Mouse (Mus musculus) mesoderm, embryonic 11.5 days (tissue): ENCODE measurements around the gene Inpp4b.

Source experiments
- DNase-seq: peaks from one replicate; pipeline ENCODE4 v3.0.0-alpha.2; 2012; ENCODE audit warnings: low read depth, low spot score

The Inpp4b gene

GRCm38 (mm10) chr8:81342236-81342998 is at the start of gene Inpp4b:
Gene Inpp4b (plus strand): TSS chr8:81342556.
- peak; percentile 54 for DNase-seq

- DNase-seq: no peak
These were observed 7.1 kb upstream of the Inpp4b start for GRCm38 (mm10) chr8:81335250-81335649.

- no peak for DNase-seq
These were observed 1.2 kb upstream of the Inpp4b start for GRCm38 (mm10) chr8:81341191-81341590.

- peak; percentile 60 for DNase-seq
These were observed 643 bp upstream of the Inpp4b start for GRCm38 (mm10) chr8:81341591-81342235.

- no peak for DNase-seq
These were observed 595 bp downstream of the Inpp4b start for GRCm38 (mm10) chr8:81342999-81343302.

GRCm38 (mm10) chr8:81345170-81345697 is 2.9 kb downstream of the Inpp4b start:
- DNase-seq: no peak

- peak; percentile 55 for DNase-seq
These were observed 7.1 kb downstream of the Inpp4b start for GRCm38 (mm10) chr8:81349452-81349851.

- no peak for DNase-seq
These were observed 11.1 kb downstream of the Inpp4b start for GRCm38 (mm10) chr8:81353460-81353859.

GRCm38 (mm10) chr8:81358108-81358507 is 15.8 kb downstream of the Inpp4b start:
- DNase-seq: no peak

GRCm38 (mm10) chr8:81360518-81360917 is 18.2 kb downstream of the Inpp4b start:
- DNase-seq: no peak

GRCm38 (mm10) chr8:81361162-81361561 is 18.8 kb downstream of the Inpp4b start:
- DNase-seq: no peak

- no peak for DNase-seq
These were observed 28.3 kb downstream of the Inpp4b start for GRCm38 (mm10) chr8:81370607-81371006.

- DNase-seq: no peak
These were observed 29.5 kb downstream of the Inpp4b start for GRCm38 (mm10) chr8:81371844-81372243.

GRCm38 (mm10) chr8:81374877-81375475 is 32.6 kb downstream of the Inpp4b start:
- DNase-seq: no peak

- no peak for DNase-seq
These were observed 46.6 kb downstream of the Inpp4b start for GRCm38 (mm10) chr8:81388953-81389352.

GRCm38 (mm10) chr8:81399071-81399470 is 56.7 kb downstream of the Inpp4b start:
- no peak for DNase-seq

GRCm38 (mm10) chr8:81399501-81399900 is 57.1 kb downstream of the Inpp4b start:
- no peak for DNase-seq

- no peak for DNase-seq
These were observed 70.4 kb downstream of the Inpp4b start for GRCm38 (mm10) chr8:81412707-81413106.

- no peak for DNase-seq
These were observed 101.6 kb downstream of the Inpp4b start for GRCm38 (mm10) chr8:81443957-81444356.

- DNase-seq: no peak
These were observed 107.4 kb downstream of the Inpp4b start for GRCm38 (mm10) chr8:81449798-81450197.

- peak; percentile 50 for DNase-seq
These were observed 109.7 kb downstream of the Inpp4b start for GRCm38 (mm10) chr8:81452082-81452481.

GRCm38 (mm10) chr8:81454830-81455229 is 112.5 kb downstream of the Inpp4b start:
- no peak for DNase-seq

- DNase-seq: no peak
These were observed 121.4 kb downstream of the Inpp4b start for GRCm38 (mm10) chr8:81463762-81464161.
